Mouse (Mus musculus) lung, postnatal 0 days (tissue): ENCODE data around the gene Lin7c.

ENCODE experiments used
- CTCF ChIP-seq: IDR thresholded peaks from 2 replicates; pipeline ENCODE4 v1.5.1; 2016; ENCODE audit warnings: antibody characterized with exemption, mild to moderate bottlenecking
- EP300 ChIP-seq: IDR thresholded peaks from 2 replicates; pipeline ENCODE4 v1.6.1; 2016; ENCODE audit warnings: antibody characterized with exemption, mild to moderate bottlenecking, control low read depth

DNA sequence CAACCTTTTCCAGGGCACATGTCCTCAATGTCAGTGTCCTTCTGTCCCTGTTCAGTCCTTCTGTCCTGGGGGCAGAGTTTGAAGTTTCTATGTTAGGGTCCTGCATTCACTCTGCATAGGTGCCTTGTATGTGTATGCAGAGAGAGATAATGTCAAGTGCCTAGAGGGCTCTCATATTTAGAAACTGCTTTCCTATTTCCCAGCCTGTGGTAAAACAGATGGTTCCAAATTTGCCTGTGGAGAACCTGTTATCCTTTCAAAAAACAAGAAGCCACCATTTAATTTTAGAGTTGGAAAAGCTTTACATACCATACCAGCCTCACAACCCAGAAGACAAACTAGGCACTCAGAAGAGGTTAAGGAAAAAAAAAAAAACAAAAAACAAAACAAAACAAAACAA lies 58.9 kb downstream of the Lin7c start:
- TF ChIP-seq EP300 = no peak
- TF ChIP-seq CTCF = no peak
